Mouse (Mus musculus) common myeloid progenitor, adult 5-6 weeks (primary cell): ENCODE measurements around the gene Mmp20. TPM values are rescaled to one million over a fixed set of nuclear protein-coding genes. Genes with fewer than 3 reads are reported as not detected.

Experiments used
- ATAC-seq: replicated peaks from 2 replicates; pipeline ENCODE4 v1.8.0; 2016; ENCODE audit warnings: low read depth, mild to moderate bottlenecking, moderate TSS enrichment, inconsistent platforms; ENCODE audit not compliant: poor library complexity, severe bottlenecking
- total RNA-seq: library from RNA; stranded (forward); fragments of 200-1000, 187-1606 nt; gene quantifications from 2 replicates; pipeline ENCODE4 v1.2.3, GENCODE M21; 2017

The Mmp20 gene
- not detected in 2 replicates for total RNA-seq

DNA sequence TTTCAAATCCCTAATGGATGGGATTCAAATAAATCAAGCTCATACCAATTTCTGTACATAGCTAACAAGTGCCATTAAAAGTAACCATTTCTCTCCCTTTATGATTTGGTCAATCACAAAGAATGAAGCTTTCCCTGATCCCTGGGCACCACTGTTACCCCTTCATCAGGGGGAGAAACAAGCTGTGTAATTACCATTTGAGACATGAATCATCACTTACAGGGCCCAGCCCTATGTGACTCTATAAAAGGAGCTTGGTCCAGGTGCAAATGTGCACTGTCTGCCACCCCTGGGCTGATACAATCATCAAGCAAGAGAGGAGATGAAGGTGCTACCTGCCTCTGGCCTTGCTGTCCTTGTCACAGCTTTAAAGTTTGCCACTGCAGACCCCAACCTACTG lies at the start of gene Mmp20:
TSS of gene Mmp20 (plus strand) at position 301 of the 400 bp plus-strand sequence.
- no peak for ATAC-seq

DNA sequence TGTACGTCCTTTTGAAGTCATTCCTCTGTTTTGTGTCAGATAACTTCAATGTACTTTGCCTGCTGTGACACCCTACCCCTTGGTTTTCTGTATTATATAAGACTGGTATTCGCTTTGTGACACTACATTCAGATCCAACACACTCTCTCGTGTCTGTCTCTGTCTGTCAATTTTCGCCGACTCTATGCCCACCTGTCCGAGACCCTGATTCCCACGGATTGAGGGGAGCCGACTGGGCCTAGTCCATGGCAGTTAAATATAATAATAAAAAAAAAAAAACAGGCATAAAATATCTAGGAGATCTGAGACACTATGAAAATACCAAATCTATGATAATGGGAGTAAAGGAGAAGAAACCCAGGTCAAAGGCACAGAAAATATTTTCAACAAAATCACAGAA lies 38.0 kb upstream of the Mmp20 start:
- ATAC-seq, result no peak

DNA sequence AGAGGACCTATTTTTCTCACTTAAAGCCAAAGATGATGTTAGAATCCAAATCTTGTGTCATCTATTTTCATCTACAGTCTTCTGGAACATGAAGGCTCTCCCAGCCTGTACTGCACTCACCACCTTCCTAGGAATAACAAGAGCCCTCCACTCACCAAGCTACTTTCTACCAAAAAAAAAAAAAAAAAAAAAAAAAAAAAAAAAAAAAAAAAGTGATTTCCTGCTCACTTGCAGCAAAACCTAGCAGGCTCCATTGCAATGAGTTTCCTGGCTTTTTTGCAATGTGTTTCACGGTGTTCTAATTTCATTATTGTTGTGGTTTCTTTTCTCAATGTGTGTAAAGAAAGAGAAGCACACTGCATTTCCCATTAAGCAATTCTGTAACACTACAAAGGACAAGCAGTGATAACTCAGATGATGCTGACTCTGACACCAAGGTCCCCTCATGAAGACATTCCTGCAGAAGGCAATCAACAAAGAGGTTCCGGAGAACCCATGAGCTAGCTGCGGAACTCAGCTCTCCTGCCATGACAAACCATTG lies 34.7 kb upstream of the Mmp20 start:
- ATAC-seq, result no peak; the same call in 1 of the 2 replicates

DNA sequence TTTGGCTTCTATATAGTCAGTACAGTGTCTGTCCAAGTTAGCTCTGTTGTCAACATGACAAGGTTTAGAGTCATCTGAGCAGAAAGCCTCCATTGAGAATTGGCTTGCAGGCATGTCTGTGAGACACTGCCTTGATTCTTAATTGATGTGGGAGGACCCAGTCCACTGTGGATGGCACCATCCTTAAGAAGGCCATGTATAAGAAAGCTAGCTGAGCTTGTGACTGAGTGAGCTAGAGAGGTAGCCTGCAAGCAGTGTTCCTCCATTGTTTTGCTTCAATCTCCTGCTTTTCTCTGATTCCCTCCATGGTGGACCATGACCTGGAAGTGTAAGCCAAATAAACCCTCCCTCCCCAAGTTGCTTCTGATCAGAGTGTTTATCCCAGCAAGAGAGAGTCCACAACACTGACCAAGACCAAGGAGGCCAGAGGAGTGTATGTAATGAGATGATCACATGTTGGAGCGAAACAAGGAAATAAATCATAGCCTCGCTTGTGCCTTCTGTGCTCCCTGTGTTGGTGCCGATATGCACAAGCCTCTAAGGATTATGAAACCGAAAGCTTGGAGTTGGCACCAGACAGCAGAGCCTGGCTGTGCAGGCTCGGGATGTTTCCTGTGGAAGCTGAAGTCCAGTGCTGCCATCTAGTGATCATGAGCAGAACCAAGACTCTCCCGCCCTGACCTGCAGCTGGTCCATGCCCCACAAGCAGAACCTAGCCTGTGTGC lies 33.1 kb upstream of the Mmp20 start:
- peak; percentile 99 for ATAC-seq

DNA sequence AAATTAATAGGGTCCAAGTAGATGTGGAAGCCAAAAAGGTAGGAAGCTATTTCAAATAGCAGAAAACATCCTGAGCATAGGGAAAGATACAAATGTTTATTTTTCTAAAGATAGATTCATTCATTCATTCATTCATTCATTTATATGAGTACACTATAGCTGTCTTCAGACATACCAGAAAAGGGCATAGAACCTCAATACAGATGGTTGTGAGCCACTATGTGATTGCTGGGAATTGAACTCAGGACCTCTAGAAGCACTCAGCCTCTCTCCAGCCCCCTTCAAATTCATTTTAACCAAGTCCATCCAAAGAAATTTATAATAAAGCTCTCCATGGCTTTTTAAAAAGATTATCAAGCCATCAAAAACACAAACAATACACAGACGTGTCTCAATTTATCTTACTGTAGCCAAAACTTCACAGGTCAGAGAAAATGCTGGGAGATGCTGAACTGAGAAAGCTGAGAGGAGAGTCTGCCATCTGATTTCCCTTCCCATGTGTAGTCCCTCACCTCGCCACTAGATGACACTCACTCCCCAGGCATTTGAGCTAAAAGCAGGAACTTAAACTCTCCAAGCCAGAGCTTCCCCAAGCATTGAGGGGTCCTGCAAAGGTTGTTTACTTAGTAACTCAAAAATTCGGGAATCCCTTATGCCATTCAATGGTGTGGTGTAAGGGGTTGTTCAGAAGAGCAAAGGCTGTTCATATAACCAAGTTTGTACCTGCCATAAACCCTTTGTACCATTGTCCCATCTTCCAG lies 24.9 kb upstream of the Mmp20 start:
- peak; percentile 90 for ATAC-seq

DNA sequence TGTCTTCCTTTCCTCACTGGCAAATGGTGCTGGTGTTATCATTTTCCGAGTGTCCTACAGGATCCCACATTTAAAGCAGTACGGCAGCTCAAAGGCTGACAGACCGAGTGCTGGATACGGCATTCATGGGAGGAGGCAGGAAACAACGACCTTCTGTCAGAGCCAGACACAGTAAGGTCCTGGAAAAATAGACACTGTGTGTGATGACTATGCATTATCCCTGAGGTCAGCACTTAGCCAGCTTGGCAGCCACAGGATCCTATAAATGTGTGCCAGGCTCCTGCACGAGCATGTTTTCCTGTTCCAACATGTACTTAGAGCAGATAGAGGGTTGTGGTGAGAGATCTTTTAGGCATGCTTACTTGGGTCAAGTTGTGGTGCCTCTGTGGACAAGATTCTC lies 24.0 kb upstream of the Mmp20 start:
- peak; percentile 84 for ATAC-seq

DNA sequence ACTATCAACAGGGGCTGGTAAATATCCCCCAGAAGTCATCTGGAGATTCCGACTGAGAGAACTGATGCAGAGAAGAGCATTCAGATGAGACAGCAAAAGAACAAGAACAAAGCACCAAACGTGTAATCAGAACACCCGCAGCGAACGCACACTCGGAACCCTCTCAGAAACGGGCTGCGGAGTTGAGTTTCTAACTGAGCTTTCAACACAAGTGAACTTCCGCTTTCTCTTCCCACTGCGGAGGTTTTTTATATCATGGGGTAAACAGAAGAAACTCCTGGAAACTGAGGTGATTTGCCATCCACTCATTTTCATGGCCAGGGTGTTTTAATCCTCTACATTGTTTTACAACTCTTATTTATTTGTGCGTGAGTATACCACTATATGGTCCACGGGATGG lies 22.4 kb upstream of the Mmp20 start:
- ATAC-seq, result no peak

DNA sequence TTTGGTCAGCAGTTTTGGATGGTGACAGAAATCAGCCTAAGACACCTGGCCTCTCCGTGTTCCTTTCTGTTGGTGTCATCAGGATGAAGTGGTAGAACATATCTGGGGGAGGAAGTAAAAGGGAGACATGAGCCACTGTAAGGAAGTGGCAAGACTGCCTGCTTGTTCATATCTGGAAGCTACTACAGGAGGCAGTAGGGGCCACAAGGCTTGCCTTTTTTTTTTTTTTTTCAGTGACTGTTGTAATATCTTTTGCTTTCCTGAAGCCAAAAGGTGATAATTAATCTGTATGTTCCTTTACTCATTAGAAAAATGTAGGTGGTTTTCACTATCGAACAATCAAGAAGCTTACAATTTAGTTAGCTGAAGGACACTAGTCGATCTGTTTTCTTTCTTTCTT lies 5.4 kb upstream of the Mmp20 start:
- no peak; the same call in 1 of the 2 replicates for ATAC-seq

DNA sequence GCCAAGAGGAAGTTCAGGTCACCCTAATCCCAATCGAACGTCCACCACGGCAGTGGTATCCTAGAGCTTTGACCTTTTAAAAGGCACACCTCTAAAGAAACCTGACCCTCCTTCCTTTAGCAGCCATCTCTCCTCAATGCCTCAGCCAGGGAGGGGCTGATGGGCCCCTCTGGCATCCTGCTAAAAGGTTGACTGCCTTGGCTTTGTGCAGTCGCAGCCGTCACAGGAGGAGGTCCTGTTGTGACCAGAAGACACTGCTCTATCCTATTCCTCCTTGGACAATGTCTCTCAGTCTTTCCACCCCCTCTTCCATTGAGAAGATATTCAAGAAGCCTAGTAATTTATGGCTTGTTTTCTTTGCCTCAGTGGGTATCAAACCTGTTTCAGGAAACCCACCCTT lies 5.9 kb downstream of the Mmp20 start:
- no peak for ATAC-seq

DNA sequence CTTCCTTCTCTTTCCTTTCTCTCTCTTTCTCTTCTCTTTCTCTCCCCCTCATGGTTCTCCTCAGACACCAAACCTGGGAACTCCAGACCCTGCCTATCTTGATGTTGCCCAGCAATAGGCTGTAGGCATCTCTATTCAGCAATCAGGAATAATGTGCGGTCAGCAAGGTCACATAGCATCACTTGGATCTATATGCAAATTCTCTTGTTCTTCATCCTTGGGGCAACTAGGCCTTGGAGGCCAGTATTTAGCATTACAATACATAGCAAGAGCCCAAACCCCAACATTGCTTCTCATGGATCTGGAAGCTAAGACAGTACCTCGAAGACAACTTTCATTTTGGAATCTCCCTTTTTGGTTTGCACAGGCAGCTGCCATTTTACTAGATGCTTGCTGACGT lies 19.9 kb downstream of the Mmp20 start:
- no peak for ATAC-seq

DNA sequence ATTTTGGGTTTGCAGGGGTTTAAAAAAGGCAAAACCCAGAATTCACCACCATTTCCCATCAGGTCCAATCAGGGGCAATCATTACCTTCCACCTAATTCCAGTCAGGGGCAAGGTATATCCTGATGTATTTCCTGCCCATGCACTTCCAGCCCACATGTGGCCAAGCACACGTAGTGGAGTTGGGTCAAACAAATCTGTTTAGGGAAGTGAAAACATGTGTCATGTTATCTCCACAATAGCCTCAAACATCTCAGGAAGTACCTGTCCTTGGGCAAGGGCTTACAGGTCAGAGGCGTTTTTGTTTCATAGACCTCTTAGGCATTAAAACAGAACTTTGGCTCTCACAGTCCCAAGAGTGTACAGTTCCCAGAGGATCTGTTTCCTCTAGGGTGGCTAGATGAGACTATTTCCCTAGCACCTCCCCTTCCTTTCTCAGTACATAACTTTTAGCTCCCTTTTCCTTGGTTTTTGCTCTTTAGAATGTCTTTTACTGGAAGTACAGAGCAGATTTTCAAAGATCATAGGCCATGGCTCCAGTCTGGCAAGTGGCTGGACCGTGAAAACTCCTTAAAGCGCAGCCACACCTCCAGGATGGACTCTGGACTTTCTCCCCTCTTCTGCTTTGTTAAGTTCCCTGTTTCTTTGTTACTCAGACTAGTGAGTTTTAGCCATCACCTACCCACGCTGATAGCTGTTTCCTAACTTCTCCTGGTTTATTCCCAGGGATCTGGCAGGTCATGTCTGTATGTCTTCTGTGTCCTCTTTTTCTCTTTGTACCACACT lies 22.6 kb downstream of the Mmp20 start:
- ATAC-seq, result peak; percentile 50; the same call in 1 of the 2 replicates

DNA sequence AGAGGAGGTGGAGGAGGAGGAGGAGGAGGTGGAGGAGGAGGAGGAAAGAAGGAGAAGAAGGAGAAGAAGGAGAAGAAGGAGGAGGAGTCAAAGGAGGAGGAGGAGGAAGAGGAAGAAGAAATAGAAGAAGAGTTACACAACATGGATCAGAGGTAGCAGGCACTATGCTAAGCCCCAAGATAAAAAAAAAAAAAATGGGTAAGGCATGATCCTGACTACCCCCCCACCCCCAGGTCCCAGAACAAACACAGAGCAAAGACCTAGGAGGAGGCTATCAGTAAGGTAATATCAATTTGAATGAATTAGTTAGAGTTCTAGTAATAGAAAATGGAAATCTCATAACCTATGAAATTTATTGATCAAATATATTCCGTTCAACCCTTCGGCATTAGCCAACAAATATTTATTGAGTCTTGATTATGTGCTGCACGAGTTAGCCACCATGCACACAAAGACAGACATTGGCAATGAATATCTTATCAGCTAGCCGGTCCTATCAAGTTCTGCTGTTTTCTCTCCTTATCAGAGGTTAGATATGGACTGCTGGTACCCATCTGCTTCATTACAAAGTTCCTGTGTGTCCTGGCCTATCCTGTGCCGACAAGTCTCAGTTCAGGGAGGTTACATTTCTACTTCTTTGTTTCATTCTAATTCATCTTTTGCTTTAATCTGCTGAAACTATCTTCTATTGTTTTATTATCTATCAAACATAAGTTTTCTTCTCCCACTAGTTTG lies 24.5 kb downstream of the Mmp20 start:
- no peak for ATAC-seq

DNA sequence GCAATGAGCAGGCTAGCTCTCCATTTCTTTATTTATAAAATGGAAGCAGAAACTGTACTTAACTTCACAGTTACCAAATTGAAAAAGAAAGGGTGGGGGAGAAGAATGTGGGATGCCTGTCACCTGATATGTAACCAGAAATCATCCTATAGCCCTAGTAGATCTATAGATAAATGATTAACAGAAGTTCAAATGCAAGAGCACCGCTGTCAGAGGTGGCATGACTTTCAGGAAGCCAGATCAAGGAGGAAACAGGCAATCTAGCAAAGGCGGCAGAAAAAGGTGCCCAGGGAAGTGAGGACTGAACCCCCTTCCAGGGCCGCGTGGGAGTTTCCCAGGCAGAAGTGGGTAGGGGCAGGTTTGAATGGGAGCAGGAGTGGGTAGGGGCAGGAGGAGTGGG lies 29.9 kb downstream of the Mmp20 start:
- no peak for ATAC-seq

DNA sequence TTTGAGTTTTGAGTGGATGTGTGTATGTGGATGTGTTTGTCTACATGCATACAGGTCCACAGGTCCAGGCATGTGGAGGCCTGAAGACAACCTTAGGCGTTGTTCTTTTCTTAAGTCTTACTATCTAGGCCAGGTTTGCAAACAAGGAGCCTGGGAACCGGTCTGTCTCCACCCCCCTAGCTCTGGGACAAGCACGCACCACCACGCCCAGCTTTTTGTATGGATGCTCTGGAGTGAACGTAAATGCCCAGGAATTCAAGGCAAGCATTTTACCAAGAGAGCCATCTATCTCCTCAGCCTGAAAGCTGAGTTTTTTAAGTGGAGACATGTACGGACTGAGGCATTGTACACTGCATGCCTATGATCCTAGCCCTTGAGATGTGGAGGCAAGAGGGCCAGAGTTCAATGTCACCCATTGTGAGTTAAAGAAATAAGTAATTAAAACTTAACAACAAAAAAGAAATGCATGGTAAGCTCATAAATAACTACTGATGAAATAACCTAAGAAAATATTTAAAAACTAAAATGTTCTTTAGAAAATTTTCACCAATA lies 31.5 kb downstream of the Mmp20 start:
- ATAC-seq, result no peak

DNA sequence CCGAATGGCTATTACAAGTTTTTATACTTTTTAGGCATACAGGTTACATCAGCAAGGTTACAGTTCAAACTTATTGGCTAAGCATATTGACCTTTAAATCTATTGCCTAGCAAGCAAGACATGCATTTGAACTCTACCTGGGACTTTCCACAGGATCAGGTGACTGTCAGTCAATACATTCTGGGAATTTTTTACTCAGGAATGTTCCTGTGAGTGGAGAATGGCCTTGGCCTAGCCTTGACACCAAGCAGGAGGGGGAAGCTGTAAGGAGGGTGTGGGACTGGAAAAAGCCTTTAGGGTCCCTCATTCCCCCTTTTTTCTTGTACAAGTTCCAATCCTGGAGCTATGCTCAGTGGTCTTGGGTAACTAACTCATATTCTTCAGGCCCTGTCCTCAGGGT lies 33.3 kb downstream of the Mmp20 start:
- ATAC-seq, result no peak

DNA sequence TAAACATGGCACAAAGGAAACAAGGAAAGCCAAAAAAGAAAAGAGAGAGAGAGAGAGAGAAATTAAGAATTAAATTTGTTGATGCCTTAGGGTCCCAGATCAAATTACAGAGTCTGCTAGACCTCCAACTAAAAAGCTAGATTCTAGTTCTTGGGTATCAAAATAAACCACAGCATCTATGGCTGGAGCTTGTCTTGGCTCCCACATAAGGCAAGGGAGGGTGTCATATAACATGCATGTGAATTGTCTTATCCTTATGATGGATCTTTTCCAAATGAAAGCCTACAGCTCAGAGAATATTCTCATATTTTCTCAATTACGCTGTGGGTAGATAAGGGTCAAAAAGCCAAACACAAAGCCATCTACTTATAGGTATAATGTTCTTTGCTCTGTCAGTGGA lies 41.6 kb downstream of the Mmp20 start:
- no peak for ATAC-seq

DNA sequence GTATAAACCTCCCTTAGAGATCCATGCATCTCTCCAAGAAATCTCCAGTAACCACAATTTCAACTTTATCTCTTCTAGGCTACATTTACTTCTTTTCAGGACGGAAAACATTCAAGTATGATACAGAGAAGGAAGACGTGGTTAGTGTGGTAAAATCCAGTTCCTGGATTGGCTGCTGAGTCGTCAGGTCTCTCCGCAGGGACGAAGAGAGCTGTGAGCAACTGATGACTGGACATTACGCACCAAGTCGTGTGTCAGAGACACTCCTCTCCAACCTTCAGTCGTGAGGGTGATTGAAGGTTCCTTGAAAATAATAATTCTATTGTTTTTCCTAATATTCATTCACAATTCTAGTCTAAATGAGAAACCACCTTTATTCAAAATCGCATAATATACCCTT lies 45.0 kb downstream of the Mmp20 start:
- peak; percentile 52 for ATAC-seq

DNA sequence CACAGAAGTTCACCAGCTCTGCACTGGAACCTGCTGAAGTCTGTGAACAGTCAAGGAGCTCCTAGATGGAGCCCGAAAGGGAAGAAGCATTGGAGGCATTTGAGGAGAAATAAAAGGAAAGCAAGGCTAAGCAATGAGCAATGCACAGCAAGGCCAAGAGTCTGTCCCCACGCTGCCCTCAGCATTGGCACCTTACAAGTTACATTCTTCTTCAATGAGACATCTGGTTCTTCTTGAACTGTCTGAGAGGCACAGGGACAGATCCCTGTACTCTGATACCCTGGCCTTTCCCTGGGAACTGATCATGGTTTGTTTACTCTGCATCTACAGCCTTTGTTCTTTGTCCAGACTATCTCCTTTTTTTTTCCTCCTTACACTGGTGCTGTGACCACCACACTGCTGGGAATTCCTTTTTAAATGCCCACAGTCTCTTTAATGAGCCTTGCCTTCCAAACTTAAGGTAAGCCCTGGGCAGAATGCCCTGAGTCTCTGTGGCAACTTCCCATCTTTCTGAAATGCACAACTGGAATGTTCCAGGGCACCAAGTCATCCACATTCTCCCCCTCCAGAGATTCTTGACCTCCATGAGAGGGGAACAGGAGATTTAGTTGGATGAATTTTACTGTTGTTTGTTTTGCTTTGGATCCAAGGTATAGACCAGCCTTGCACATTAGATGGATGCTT lies 50.3 kb downstream of the Mmp20 start:
- ATAC-seq, result no peak

DNA sequence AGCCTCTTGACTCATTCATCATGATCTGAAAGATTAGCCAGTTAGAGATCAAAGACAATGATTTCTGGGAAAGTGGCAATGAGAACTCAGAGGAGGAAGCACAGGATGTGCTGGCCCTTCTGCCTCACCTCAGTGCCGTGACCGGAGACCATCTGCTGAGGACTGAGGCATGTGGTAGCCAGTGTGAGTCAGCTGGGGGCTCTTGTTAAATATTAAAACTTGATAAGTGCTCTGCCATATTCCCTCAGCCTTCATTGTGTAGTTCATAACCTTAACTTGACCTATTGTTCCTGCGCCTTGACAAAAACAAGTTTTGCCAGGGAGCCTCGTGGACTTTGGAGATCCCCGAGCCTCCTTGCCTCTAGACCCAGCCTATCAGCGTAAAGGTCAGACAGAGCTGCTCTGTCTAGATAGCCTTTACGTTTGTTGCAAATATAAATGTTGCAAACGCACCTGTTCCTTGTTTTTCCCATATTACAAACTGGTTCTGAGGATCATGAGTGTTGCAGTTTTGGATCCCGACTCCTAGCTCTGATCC lies 54.1 kb downstream of the Mmp20 start:
- ATAC-seq, result no peak
